Mouse (Mus musculus): Measurements from ENCODE around the gene Mmp8. TPM values are rescaled to one million over a fixed set of nuclear protein-coding genes. Genes with fewer than 3 reads are reported as not detected.

Mmp8 gene
- total and polyA plus RNA-seq, 3 experiments = not detected

DNA sequence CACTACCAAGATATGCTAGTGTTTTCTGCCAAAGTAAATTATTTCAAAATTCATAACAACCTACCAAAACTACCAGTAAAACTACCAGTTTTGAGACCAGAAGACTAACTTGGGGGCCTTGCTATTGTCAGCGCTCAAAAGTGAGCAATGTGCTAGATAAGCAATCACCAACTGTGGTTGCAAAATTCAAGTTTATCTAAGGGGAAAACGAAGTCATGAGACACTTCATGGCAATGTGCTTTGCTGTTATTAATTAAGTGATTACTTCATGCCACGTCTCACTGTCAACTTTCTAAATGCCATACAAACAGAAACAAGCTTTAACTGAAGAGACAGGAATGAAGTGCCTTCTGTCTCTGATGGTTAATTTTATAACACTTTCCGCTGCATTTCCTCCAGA lies 12.9 kb downstream of the Mmp8 start, which contains the start of gene Mmp27 (continued):
- peak; percentile 36; the same call in 1 of the 2 replicates for TF ChIP-seq MEF2A (IDR thresholded peaks at IDR 0.05; ENCODE audit: extremely low read depth, insufficient replicate concordance, low read depth, low read length, poor library complexity, severe bottlenecking)

GRCm38 (mm10) chr9:7572188-7572587 lies 13.9 kb downstream of the Mmp8 start:
- peaks cover 17 to 20% of the 10 kb centered on the region in 2 experiments for H3K4me1 ChIP-seq (ENCODE audit: control insufficient read depth in 1 of 2, insufficient read depth in 2 of 2, low read length in 2 of 2)
- H3K27me3 ChIP-seq (ENCODE audit: control insufficient read depth in 1 of 2, insufficient read depth in 2 of 2, low read length in 2 of 2) = no peaks in the 10 kb centered on the region
- no peaks in the 10 kb centered on the region for H3K79me2 ChIP-seq (ENCODE audit: control insufficient read depth, insufficient read depth, low read length, poor library complexity)
- H3K9ac ChIP-seq (ENCODE audit: control insufficient read depth, low read depth, low read length, poor library complexity, severe bottlenecking) = no peak overlapping the region
- TF ChIP-seq RCOR1 (IDR thresholded peaks at IDR 0.05; ENCODE audit: low read depth, low read length) (0 out of 2 replicates have a peak, but pooled peaks have one; percentile 20), MYB (IDR thresholded peaks at IDR 0.05; ENCODE audit: low read depth, low read length) (peak; percentile 41; the same call in 1 of the 2 replicates), USF2 (IDR thresholded peaks at IDR 0.05; ENCODE audit: borderline replicate concordance in 1 of 2, insufficient read depth in 1 of 2, low read depth in 1 of 2, low read length in 2 of 2) (no peak), GATA1 (IDR thresholded peaks at IDR 0.05; ENCODE audit: low read depth, low read length) (0 out of 2 replicates have a peak, but pooled peaks have one; percentile 34), TCF12 (IDR thresholded peaks at IDR 0.05; ENCODE audit: low read depth, low read length) (peak; percentile 38; the same call in 1 of the 2 replicates), EP300 (IDR thresholded peaks at IDR 0.05; ENCODE audit: low read depth in 1 of 2, low read length in 2 of 2) (peak; percentile 22 to 67; a peak in 3 of 4 replicates), SIN3A (IDR thresholded peaks at IDR 0.05; ENCODE audit: low read length) (no peak), CTCF (IDR thresholded peaks at IDR 0.05 in 2 of 3, conservative IDR thresholded peaks at IDR 0.05 in 1 of 3; ENCODE audit: control insufficient read depth in 1 of 3, insufficient read depth in 1 of 3, low read depth in 2 of 3, low read length in 3 of 3, poor library complexity in 1 of 3, severe bottlenecking in 1 of 3) (no peak), NELFE (IDR thresholded peaks at IDR 0.05; ENCODE audit: low read depth, low read length) (0 out of 2 replicates have a peak, but pooled peaks have one; percentile 16), MAX (IDR thresholded peaks at IDR 0.05; ENCODE audit: low read length) (no peak; the same call in 1 of the 2 replicates), ETS1 (IDR thresholded peaks at IDR 0.05; ENCODE audit: low read depth, low read length) (peak; percentile 38; the same call in 1 of the 2 replicates), ZNF384 (IDR thresholded peaks at IDR 0.05; ENCODE audit: low read depth, low read length) (no peak), ZKSCAN1 (IDR thresholded peaks at IDR 0.05; ENCODE audit: low read depth, low read length) (no peak)
- no peaks in the 10 kb centered on the region for H3K9me3 ChIP-seq (replicated peaks; ENCODE audit: insufficient read depth, low read length)
- no peak overlapping the region for H3K4me3 ChIP-seq (ENCODE audit: control insufficient read depth in 1 of 2, insufficient read depth in 1 of 2, low read depth in 2 of 2, low read length in 2 of 2)
- H3K27ac ChIP-seq (ENCODE audit: control insufficient read depth, low read depth, low read length) = no peak overlapping the region
- peaks cover 0 to 24% of the 10 kb centered on the region in 2 experiments; a peak in 2 of 4 replicates for H3K36me3 ChIP-seq (ENCODE audit: control insufficient read depth in 1 of 2, insufficient read depth in 2 of 2, low read length in 2 of 2)
- peak; percentile 32 for DNase-seq (ENCODE audit: low read depth, low spot score)

- Histone ChIP-seq H3K36me3 (ENCODE audit: control insufficient read depth in 1 of 2, insufficient read depth in 2 of 2, low read length in 2 of 2) (peaks cover 0 to 24% of the 10 kb centered on the region in 2 experiments; a peak in 2 of 4 replicates), H3K4me1 (ENCODE audit: control insufficient read depth in 1 of 2, insufficient read depth in 2 of 2, low read length in 2 of 2) (peaks cover 17 to 20% of the 10 kb centered on the region in 2 experiments), H3K9ac (ENCODE audit: control insufficient read depth, low read depth, low read length, poor library complexity, severe bottlenecking) (no peak overlapping the region), H3K27me3 (ENCODE audit: control insufficient read depth in 1 of 2, insufficient read depth in 2 of 2, low read length in 2 of 2) (no peaks in the 10 kb centered on the region), H3K9me3 (replicated peaks; ENCODE audit: insufficient read depth, low read length) (no peaks in the 10 kb centered on the region), H3K27ac (ENCODE audit: control insufficient read depth, low read depth, low read length) (no peak overlapping the region), H3K4me3 (ENCODE audit: control insufficient read depth in 1 of 2, insufficient read depth in 1 of 2, low read depth in 2 of 2, low read length in 2 of 2) (no peak overlapping the region), H3K79me2 (ENCODE audit: control insufficient read depth, insufficient read depth, low read length, poor library complexity) (no peaks in the 10 kb centered on the region)
- DNase-seq (ENCODE audit: low read depth, low spot score) = peak; percentile 52
- TF ChIP-seq ZNF384 (IDR thresholded peaks at IDR 0.05; ENCODE audit: low read depth, low read length) (peak; percentile 96), MXI1 (IDR thresholded peaks at IDR 0.05; ENCODE audit: low read depth, low read length) (no peak), JUND (IDR thresholded peaks at IDR 0.05; ENCODE audit: low read depth, low read length) (peak; percentile 78; the same call in 1 of the 2 replicates), NELFE (IDR thresholded peaks at IDR 0.05; ENCODE audit: low read depth, low read length) (no peak), EP300 (IDR thresholded peaks at IDR 0.05; ENCODE audit: low read depth in 1 of 2, low read length in 2 of 2) (peak; percentile 27 to 40; a peak in 1 of 4 replicates), TCF12 (IDR thresholded peaks at IDR 0.05; ENCODE audit: low read depth, low read length) (no peak), POLR2A (IDR thresholded peaks at IDR 0.05; ENCODE audit: control insufficient read depth in 1 of 2, insufficient read depth in 1 of 2, low read depth in 1 of 2, low read length in 2 of 2, poor library complexity in 1 of 2) (no peak), BHLHE40 (IDR thresholded peaks at IDR 0.05; ENCODE audit: borderline replicate concordance, low read depth, low read length) (peak; percentile 66; the same call in 1 of the 2 replicates), MYB (IDR thresholded peaks at IDR 0.05; ENCODE audit: low read depth, low read length) (no peak), MYC (IDR thresholded peaks at IDR 0.05; ENCODE audit: low read depth, low read length) (peak; percentile 37; the same call in 1 of the 2 replicates), POLR2AphosphoS2 (IDR thresholded peaks at IDR 0.05; ENCODE audit: low read length) (no peak), RCOR1 (IDR thresholded peaks at IDR 0.05; ENCODE audit: low read depth, low read length) (peak; percentile 73; the same call in 1 of the 2 replicates), USF1 (IDR thresholded peaks at IDR 0.05; ENCODE audit: low read depth, low read length) (peak; percentile 81; the same call in 1 of the 2 replicates), MAFK (IDR thresholded peaks at IDR 0.05; ENCODE audit: borderline replicate concordance, low read depth, low read length) (no peak; the same call in 1 of the 2 replicates), NRF1 (IDR thresholded peaks at IDR 0.05; ENCODE audit: insufficient read depth, low read depth, low read length, poor library complexity, severe bottlenecking) (no peak), MAX (IDR thresholded peaks at IDR 0.05; ENCODE audit: low read length) (peak; percentile 28; the same call in 1 of the 2 replicates), ELF1 (IDR thresholded peaks at IDR 0.05; ENCODE audit: low read depth, low read length) (no peak), SIN3A (IDR thresholded peaks at IDR 0.05; ENCODE audit: low read length) (0 out of 2 replicates have a peak, but pooled peaks have one; percentile 16), HCFC1 (IDR thresholded peaks at IDR 0.05; ENCODE audit: low read depth, low read length) (no peak)
These were observed 14.5 kb downstream of the Mmp8 start for GRCm38 (mm10) chr9:7572663-7573308.
